Mouse (Mus musculus): Measurements from ENCODE around the gene Nceh1. TPM values are rescaled to one million over a fixed set of nuclear protein-coding genes. Genes with fewer than 3 reads are reported as not detected.

Nceh1 gene
- total RNA-seq, 2 experiments from 2014 or later, result 227 to 231 TPM

GRCm38 (mm10) chr3:27322591-27322990 is 139.8 kb downstream of the Nceh1 start:
- DNase-seq, result no peak

GRCm38 (mm10) chr3:27323551-27323950 is 140.8 kb downstream of the Nceh1 start:
- peak; percentile 28 to 53 for DNase-seq

GRCm38 (mm10) chr3:27326633-27327191 is 143.9 kb downstream of the Nceh1 start:
- DNase-seq, result no peak

- no peak for DNase-seq
These were observed 147.9 kb downstream of the Nceh1 start for GRCm38 (mm10) chr3:27330706-27331105.

Other genes with a start within 250 kb of the Nceh1 start
- gene Ect2, start 29.1 kb upstream of the Nceh1 start, total RNA-seq (2021), result under 1 TPM; 0.59 to 0.65 TPM
- gene Tnfsf10, start 134.1 kb downstream of the Nceh1 start, total RNA-seq (2021), result 10 to 100 TPM in 1 of 2 experiments, 1 to 10 TPM in 1; 6.3 to 10.0 TPM
- gene Ghsr, start 188.4 kb downstream of the Nceh1 start, total RNA-seq (2021), result not detected

Measured in heart, adult 18-20 months (tissue).